Mouse (Mus musculus) heart, embryonic 14.5 days (tissue): Measurements from ENCODE around the gene Pet100. TPM values are rescaled to one million over a fixed set of nuclear protein-coding genes. Genes with fewer than 3 reads are reported as not detected.
A peak's percentile ranks its signal among the peaks of the same experiment; 100 is the strongest.

Source experiments
- ATAC-seq: fragments of 200-750 bp; cut with Nextera tagmentation; 2 replicates; pipeline ENCODE4 v1.8.0; 2017; ENCODE audit warnings: low read depth, moderate TSS enrichment; ENCODE audit not compliant: insufficient number of reproducible peaks, insufficient read depth, low FRiP score
- H3K27ac ChIP-seq, 2 experiments: fragments of 200-500 bp in 1 of 2; fragments of 300-500 bp in 1 of 2; sonication (generic) in 1 of 2; replicated peaks in 1 of 2; 2 replicates each; pipeline ENCODE4 v1.5.1; 2012 to 2014; ENCODE audit warnings: low read depth in 2 of 2, low read length in 2 of 2, control low read depth in 1 of 2, mild to moderate bottlenecking in 1 of 2, mixed read lengths in 1 of 2; ENCODE audit not compliant: control insufficient read depth in 1 of 2, insufficient read depth in 1 of 2
- H3K27me3 ChIP-seq: fragments of 300-500 bp; sonication (generic); 2 replicates; pipeline ENCODE4 v1.6.1; 2014; ENCODE audit warnings: mild to moderate bottlenecking, low read length, control low read depth; ENCODE audit not compliant: control insufficient read depth, insufficient read depth
- H3K36me3 ChIP-seq: fragments of 300-500 bp; sonication (generic); 2 replicates; pipeline ENCODE4 v1.6.1; 2014; ENCODE audit warnings: mild to moderate bottlenecking, control low read depth, low read length, mixed read lengths; ENCODE audit not compliant: control insufficient read depth, insufficient read depth
- H3K4me1 ChIP-seq, 2 experiments: fragments of 200-500 bp in 1 of 2; fragments of 300-500 bp in 1 of 2; sonication (generic) in 1 of 2; 2 replicates each; pipeline ENCODE4 v1.6.1; 2012 to 2014; ENCODE audit warnings: low read length in 2 of 2, control low read depth in 1 of 2, mixed read lengths in 1 of 2; ENCODE audit not compliant: control insufficient read depth in 2 of 2, insufficient read depth in 2 of 2
- H3K4me2 ChIP-seq: fragments of 300-500 bp; sonication (generic); 2 replicates; pipeline ENCODE4 v1.6.1; 2014; ENCODE audit warnings: mild to moderate bottlenecking, low read length
- H3K4me3 ChIP-seq, 2 experiments: fragments of 200-500 bp in 1 of 2; fragments of 300-500 bp in 1 of 2; sonication (generic) in 1 of 2; 2 replicates each; pipeline ENCODE4 v1.5.1; 2012 to 2014; ENCODE audit warnings: low read length in 2 of 2, mild to moderate bottlenecking in 2 of 2, control low read depth in 1 of 2, low read depth in 1 of 2, moderate library complexity in 1 of 2; ENCODE audit not compliant: control insufficient read depth in 1 of 2, insufficient read depth in 1 of 2
- H3K9ac ChIP-seq: fragments of 300-500 bp; sonication (generic); 2 replicates; pipeline ENCODE4 v1.6.1; 2014; ENCODE audit warnings: mild to moderate bottlenecking, low read length
- H3K9me3 ChIP-seq: fragments of 300-500 bp; sonication (generic); 2 replicates; pipeline ENCODE4 v1.6.1; 2016; ENCODE audit warnings: low read length, control low read depth; ENCODE audit not compliant: control insufficient read depth
- WGBS: fragments of 180-500 bp; shearing (Covaris S2); extraction: QIAGEN DNeasy Blood & Tissue Kit; methylation state at CpG from one replicate; pipeline ENCODE4 v1.1.7; 2014; 5-methylcytosine and 5-hydroxymethylcytosine counted together
- polyA plus RNA-seq: library from polyadenylated mRNA; unstranded; fragments of >200 nt; fragmentation: Nextera tagmentation; extraction: Ambion mirVana; gene quantifications from 2 replicates; pipeline ENCODE4 v1.2.1, GENCODE M21; 2014

Gene Pet100
- polyA plus RNA-seq, 1 experiment from 2014 or later, result 113 TPM

DNA sequence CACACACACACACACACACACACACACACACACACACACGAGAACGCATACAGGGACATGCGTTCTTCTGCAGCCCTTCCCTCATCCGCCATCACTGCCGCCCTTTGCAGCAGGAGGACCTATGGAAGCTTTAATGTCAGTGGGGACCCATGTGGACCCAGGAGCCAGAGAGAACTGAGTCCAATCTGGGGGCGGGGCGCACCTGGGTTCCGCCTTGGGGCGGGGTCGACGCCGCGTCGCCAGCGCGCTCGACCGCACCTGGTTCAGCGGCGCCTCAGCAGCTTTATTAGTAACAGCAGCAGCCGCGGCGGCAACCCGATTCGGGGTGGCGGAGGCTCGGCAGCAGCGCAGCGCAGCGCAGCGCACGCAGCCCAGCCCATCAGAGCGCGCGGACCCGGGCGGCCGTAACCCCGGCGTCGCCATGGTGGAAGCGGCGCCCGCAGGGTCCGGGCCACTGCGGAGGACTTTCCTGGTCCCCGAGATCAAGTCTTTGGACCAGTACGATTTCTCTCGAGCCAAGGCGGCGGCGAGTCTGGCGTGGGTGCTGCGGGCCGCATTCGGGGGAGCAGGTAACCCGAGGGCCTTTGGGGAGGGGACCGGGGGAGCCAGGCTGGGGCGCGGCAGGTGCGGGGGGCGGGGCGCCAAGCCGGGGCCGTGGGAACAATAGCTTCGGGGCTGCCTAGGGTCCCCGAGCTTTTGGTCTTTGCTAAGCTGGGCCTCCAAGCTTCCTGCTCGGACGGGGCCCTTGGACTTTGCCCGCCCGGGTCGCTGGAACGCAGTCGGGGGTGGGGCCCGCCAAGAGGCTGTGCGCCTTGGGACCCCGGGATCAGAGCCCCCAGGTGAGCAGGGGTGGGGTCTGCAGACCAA, 33.7 kb upstream of the Pet100 start:
- Histone ChIP-seq H3K4me1 (no peaks in the 10 kb centered on the region; a peak in 1 of 4 replicates), H3K36me3 (no peaks in the 10 kb centered on the region), H3K4me3 (peak overlapping the region; percentile 78 to 88), H3K27me3 (peaks cover 14% of the 10 kb centered on the region), H3K4me2 (peak overlapping the region; percentile 99), H3K9me3 (no peaks in the 10 kb centered on the region), H3K27ac (no peak overlapping the region), H3K9ac (peak overlapping the region; percentile 79)
- under 1% methylated on average over 72 of the region's 77 CpGs for WGBS
- 0 out of 2 replicates have a peak, but pooled peaks have one; percentile 18 for ATAC-seq

GRCm38 (mm10) chr8:3588258-3588633, 33.1 kb upstream of the Pet100 start:
- peak overlapping the region; percentile 78 to 88 for H3K4me3 ChIP-seq
- 13% methylated on average over 11 of the region's 11 CpGs for WGBS
- H3K27ac ChIP-seq, result no peak overlapping the region
- H3K9me3 ChIP-seq, result no peaks in the 10 kb centered on the region
- peak overlapping the region; percentile 79 for H3K9ac ChIP-seq
- peak overlapping the region; percentile 99 for H3K4me2 ChIP-seq
- no peaks in the 10 kb centered on the region; a peak in 1 of 4 replicates for H3K4me1 ChIP-seq
- H3K36me3 ChIP-seq, result no peaks in the 10 kb centered on the region
- peaks cover 14% of the 10 kb centered on the region for H3K27me3 ChIP-seq
- ATAC-seq, result no peak

- H3K4me2 ChIP-seq, result no peak overlapping the region
- no peaks in the 10 kb centered on the region for H3K27me3 ChIP-seq
- H3K4me3 ChIP-seq, result no peak overlapping the region
- 41% methylated on average over 3 of the region's 3 CpGs for WGBS
- H3K36me3 ChIP-seq, result no peaks in the 10 kb centered on the region
- H3K9me3 ChIP-seq, result no peaks in the 10 kb centered on the region
- ATAC-seq, result no peak
- H3K27ac ChIP-seq, result no peak overlapping the region
- no peak overlapping the region for H3K9ac ChIP-seq
- peaks cover 0 to 2% of the 10 kb centered on the region in 2 experiments; a peak in 1 of 4 replicates for H3K4me1 ChIP-seq
Observed at GRCm38 (mm10) chr8:3593470-3593869, 27.9 kb upstream of the Pet100 start.

GRCm38 (mm10) chr8:3594466-3594865, 26.9 kb upstream of the Pet100 start:
- ATAC-seq, result no peak
- no peak overlapping the region for H3K27ac ChIP-seq
- 79% methylated on average over 2 of the region's 2 CpGs for WGBS
- H3K4me3 ChIP-seq, result no peak overlapping the region
- H3K4me1 ChIP-seq, result peaks cover 0 to 2% of the 10 kb centered on the region in 2 experiments; a peak in 1 of 4 replicates
- H3K9ac ChIP-seq, result no peak overlapping the region
- no peaks in the 10 kb centered on the region for H3K36me3 ChIP-seq
- H3K27me3 ChIP-seq, result no peaks in the 10 kb centered on the region
- no peak overlapping the region for H3K4me2 ChIP-seq
- no peaks in the 10 kb centered on the region for H3K9me3 ChIP-seq

DNA sequence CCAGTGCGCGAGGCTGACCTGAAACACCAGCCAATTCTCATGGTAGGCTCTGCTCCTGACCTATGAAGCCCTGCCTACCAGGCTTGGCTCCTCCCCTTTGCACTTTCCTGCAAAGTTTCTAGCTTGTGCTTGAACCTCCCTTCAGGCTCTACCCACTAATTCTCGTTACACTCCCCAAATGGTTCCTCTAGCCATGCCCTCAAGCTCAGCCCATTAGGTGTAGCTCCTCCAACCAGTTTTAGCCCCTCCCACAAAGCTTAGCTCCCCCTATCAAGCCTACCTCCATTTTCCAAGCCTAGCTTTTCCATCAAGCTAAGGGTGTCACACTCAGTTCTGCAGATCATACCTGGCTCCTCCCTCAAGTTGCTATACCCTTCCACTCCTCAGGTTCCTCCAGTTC, 23.3 kb upstream of the Pet100 start:
- no peak for ATAC-seq
- no peak overlapping the region for H3K4me2 ChIP-seq
- 80% methylated on average over 3 of the region's 3 CpGs for WGBS
- no peak overlapping the region for H3K27ac ChIP-seq
- H3K36me3 ChIP-seq, result no peaks in the 10 kb centered on the region
- peaks cover 2% of the 10 kb centered on the region in 2 experiments; a peak in 2 of 4 replicates for H3K4me1 ChIP-seq
- no peak overlapping the region for H3K9ac ChIP-seq
- H3K27me3 ChIP-seq, result no peaks in the 10 kb centered on the region
- no peak overlapping the region for H3K4me3 ChIP-seq
- no peaks in the 10 kb centered on the region for H3K9me3 ChIP-seq

GRCm38 (mm10) chr8:3599219-3599618, 22.1 kb upstream of the Pet100 start:
- 44% methylated on average over 1 of the region's 1 CpGs for WGBS
- Histone ChIP-seq H3K4me2 (no peak overlapping the region), H3K27me3 (no peaks in the 10 kb centered on the region), H3K9ac (no peak overlapping the region), H3K9me3 (no peaks in the 10 kb centered on the region), H3K4me3 (no peak overlapping the region), H3K27ac (no peak overlapping the region), H3K36me3 (0 out of 2 replicates have a peak, but pooled peaks cover 4% of the 10 kb centered on the region), H3K4me1 (peaks cover 0 to 2% of the 10 kb centered on the region in 2 experiments; a peak in 1 of 4 replicates)
- ATAC-seq, result no peak

DNA sequence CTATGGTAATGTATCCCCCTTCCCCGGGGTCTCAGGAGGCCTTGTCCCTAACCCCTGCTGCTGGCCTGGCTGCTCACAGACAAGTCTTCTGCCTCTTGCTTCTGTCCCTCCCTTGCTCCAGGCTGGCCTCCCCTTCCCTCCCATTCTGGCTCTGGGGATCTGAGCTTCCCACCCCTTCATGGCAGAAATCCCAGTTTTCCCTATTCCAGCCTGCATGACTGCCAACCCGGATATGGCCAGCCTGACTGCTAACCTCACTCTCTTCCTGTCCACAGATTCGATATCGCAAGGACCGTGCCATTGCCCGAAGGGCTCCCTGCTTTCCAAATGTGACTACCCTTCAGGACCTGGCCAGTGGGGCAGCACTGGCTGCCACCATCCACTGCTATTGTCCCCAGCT, 20.9 kb upstream of the Pet100 start:
- Histone ChIP-seq H3K9ac (no peak overlapping the region), H3K9me3 (no peaks in the 10 kb centered on the region), H3K36me3 (0 out of 2 replicates have a peak, but pooled peaks cover 4% of the 10 kb centered on the region), H3K27ac (no peak overlapping the region), H3K27me3 (no peaks in the 10 kb centered on the region), H3K4me1 (peaks cover 0 to 2% of the 10 kb centered on the region in 2 experiments; a peak in 1 of 4 replicates), H3K4me2 (no peak overlapping the region), H3K4me3 (no peak overlapping the region)
- WGBS, result 80% methylated on average over 6 of the region's 6 CpGs
- peak; percentile 40 for ATAC-seq
